Mouse (Mus musculus): ENCODE results near the gene Fut1.

Gene Fut1

GRCm38 (mm10) chr7:45617042-45617695 is at the start of gene Fut1:
Fut1 (plus strand) TSS chr7:45617289.
- no peak for DNase-seq (ENCODE audit: low read depth, low spot score)

- DNase-seq (ENCODE audit: low read depth, low spot score), result peak; percentile 96
Observed at GRCm38 (mm10) chr7:45567780-45568516, 49.1 kb upstream of the Fut1 start.

GRCm38 (mm10) chr7:45568601-45569473 is 48.3 kb upstream of the Fut1 start:
- no peak for DNase-seq (ENCODE audit: low read depth, low spot score)

- peak; percentile 75 for DNase-seq (ENCODE audit: low read depth, low spot score)
Observed at GRCm38 (mm10) chr7:45570103-45570741, 46.9 kb upstream of the Fut1 start, which contains the start of gene Bcat2. Bcat2 (plus strand) TSS chr7:45570153.

- DNase-seq (ENCODE audit: low read depth, low spot score), result no peak
Observed at GRCm38 (mm10) chr7:45571966-45572365, 45.1 kb upstream of the Fut1 start.

- no peak for DNase-seq (ENCODE audit: low read depth, low spot score)
Observed at GRCm38 (mm10) chr7:45573954-45574353, 43.1 kb upstream of the Fut1 start.

GRCm38 (mm10) chr7:45574472-45575379 is 42.4 kb upstream of the Fut1 start:
- DNase-seq (ENCODE audit: low read depth, low spot score), result no peak

GRCm38 (mm10) chr7:45585923-45586322 is 31.2 kb upstream of the Fut1 start:
- DNase-seq (ENCODE audit: low read depth, low spot score), result no peak

GRCm38 (mm10) chr7:45587631-45588592 is 29.2 kb upstream of the Fut1 start:
- no peak for DNase-seq (ENCODE audit: low read depth, low spot score)

- peak; percentile 98 for DNase-seq (ENCODE audit: low read depth, low spot score)
Observed at GRCm38 (mm10) chr7:45589173-45589572, 27.9 kb upstream of the Fut1 start.

- DNase-seq (ENCODE audit: low read depth, low spot score), result no peak
Observed at GRCm38 (mm10) chr7:45589898-45590297, 27.2 kb upstream of the Fut1 start.

- DNase-seq (ENCODE audit: low read depth, low spot score), result no peak
Observed at GRCm38 (mm10) chr7:45590874-45591273, 26.2 kb upstream of the Fut1 start.

GRCm38 (mm10) chr7:45591880-45592279 is 25.2 kb upstream of the Fut1 start:
- no peak for DNase-seq (ENCODE audit: low read depth, low spot score)

- DNase-seq (ENCODE audit: low read depth, low spot score), result peak; percentile 89
Observed at GRCm38 (mm10) chr7:45593118-45593815, 23.8 kb upstream of the Fut1 start.

- no peak for DNase-seq (ENCODE audit: low read depth, low spot score)
Observed at GRCm38 (mm10) chr7:45595176-45595575, 21.9 kb upstream of the Fut1 start.

- DNase-seq (ENCODE audit: low read depth, low spot score), result no peak
Observed at GRCm38 (mm10) chr7:45596107-45596506, 21.0 kb upstream of the Fut1 start.

- DNase-seq (ENCODE audit: low read depth, low spot score), result no peak
Observed at GRCm38 (mm10) chr7:45597013-45597412, 20.1 kb upstream of the Fut1 start.

- DNase-seq (ENCODE audit: low read depth, low spot score), result no peak
Observed at GRCm38 (mm10) chr7:45597527-45597926, 19.6 kb upstream of the Fut1 start.
